Mouse (Mus musculus) neural tube, embryonic 15.5 days (tissue): Measurements from ENCODE around the gene Psmc4. TPM values are rescaled to one million over a fixed set of nuclear protein-coding genes. Genes with fewer than 3 reads are reported as not detected.

ENCODE experiments used
- ATAC-seq: fragments of 200-750 bp; cut with Nextera tagmentation; 2 replicates; pipeline ENCODE4 v1.8.0; 2017; ENCODE audit warnings: mild to moderate bottlenecking, moderate TSS enrichment, moderate library complexity; ENCODE audit not compliant: low FRiP score
- H3K27ac ChIP-seq: fragments of 300-500 bp; sonication (generic); replicated peaks from 2 replicates; pipeline ENCODE4 v1.5.1; 2015; ENCODE audit warnings: mild to moderate bottlenecking, inconsistent platforms
- H3K27me3 ChIP-seq: fragments of 300-500 bp; sonication (generic); replicated peaks from 2 replicates; pipeline ENCODE4 v1.6.1; 2015; ENCODE audit warnings: inconsistent platforms
- H3K36me3 ChIP-seq: fragments of 300-500 bp; sonication (generic); 2 replicates; pipeline ENCODE4 v1.6.1; 2015; ENCODE audit warnings: inconsistent platforms
- H3K4me1 ChIP-seq: fragments of 300-500 bp; sonication (generic); 2 replicates; pipeline ENCODE4 v1.6.1; 2015; ENCODE audit warnings: inconsistent platforms
- H3K4me2 ChIP-seq: fragments of 300-500 bp; sonication (generic); 2 replicates; pipeline ENCODE4 v1.6.1; 2015; ENCODE audit warnings: inconsistent platforms, mild to moderate bottlenecking, moderate library complexity
- H3K4me3 ChIP-seq: fragments of 300-500 bp; sonication (generic); replicated peaks from 2 replicates; pipeline ENCODE4 v1.5.1; 2015; ENCODE audit warnings: mild to moderate bottlenecking, inconsistent platforms
- H3K9ac ChIP-seq: fragments of 300-500 bp; sonication (generic); replicated peaks from 2 replicates; pipeline ENCODE4 v1.6.1; 2015; ENCODE audit warnings: mild to moderate bottlenecking, inconsistent platforms
- H3K9me3 ChIP-seq: fragments of 300-500 bp; sonication (generic); replicated peaks from 2 replicates; pipeline ENCODE4 v1.6.1; 2016; ENCODE audit warnings: inconsistent platforms
- WGBS: fragments of 180-500 bp; shearing (Covaris S2); methylation state at CpG from one replicate; pipeline ENCODE4 v1.1.7; 2015; ENCODE audit warnings: mixed read lengths; 5-methylcytosine and 5-hydroxymethylcytosine counted together
- polyA plus RNA-seq: library from polyadenylated mRNA; unstranded; fragments of >200 nt; fragmentation: Nextera tagmentation; extraction: Ambion mirVana; gene quantifications from 2 replicates; pipeline ENCODE4 v1.2.1, GENCODE M21; 2015

Gene Psmc4
- 275 and 280 TPM in 2 replicates for polyA plus RNA-seq

GRCm38 (mm10) chr7:28049476-28050409 is at the start of gene Psmc4:
Psmc4 (minus strand) TSS chr7:28050101.
- no peaks in the 10 kb centered on the region for H3K9me3 ChIP-seq
- whole genome bisulfite sequencing, result under 1% methylated on average over 52 of the region's 52 CpGs
- peak within 1 kb of the TSS; percentile 59 for H3K4me3 ChIP-seq
- ATAC-seq, result peak; percentile 98
- H3K9ac ChIP-seq, result peak within 1 kb of the TSS; percentile 72
- peak within 1 kb of the TSS; percentile 54 for H3K27ac ChIP-seq
- H3K4me1 ChIP-seq, result peaks cover 13% of the 10 kb centered on the region
- H3K27me3 ChIP-seq, result no peaks in the 10 kb centered on the region; the same call in 1 of the 2 replicates
- H3K4me2 ChIP-seq, result peak within 1 kb of the TSS; percentile 76
- H3K36me3 ChIP-seq, result peaks cover 41% of the 10 kb centered on the region

GRCm38 (mm10) chr7:28099101-28099500 is 49.2 kb upstream of the Psmc4 start:
- WGBS, result 95% methylated on average over 16 of the region's 16 CpGs

GRCm38 (mm10) chr7:28093541-28093940 is 43.6 kb upstream of the Psmc4 start:
- ATAC-seq, result no peak
- Histone ChIP-seq H3K9ac (0 out of 2 replicates have a peak overlapping the region, but pooled peaks have one; percentile 3), H3K9me3 (no peaks in the 10 kb centered on the region), H3K36me3 (no peaks in the 10 kb centered on the region), H3K4me3 (no peak overlapping the region), H3K4me1 (no peaks in the 10 kb centered on the region), H3K4me2 (no peak overlapping the region), H3K27ac (no peak overlapping the region), H3K27me3 (no peaks in the 10 kb centered on the region)
- WGBS, result 45% methylated on average over 11 of the region's 11 CpGs

More at GRCm38 (mm10) chr7:28099101-28099500, 49.2 kb upstream of the Psmc4 start:
- Histone ChIP-seq H3K36me3 (no peaks in the 10 kb centered on the region), H3K9ac (no peak overlapping the region), H3K4me2 (no peak overlapping the region), H3K27ac (no peak overlapping the region), H3K9me3 (peaks cover 5% of the 10 kb centered on the region; the same call in 1 of the 2 replicates), H3K4me3 (no peak overlapping the region), H3K27me3 (0 out of 2 replicates have a peak, but pooled peaks cover 2% of the 10 kb centered on the region), H3K4me1 (no peaks in the 10 kb centered on the region)
- no peak for ATAC-seq

- ATAC-seq, result no peak
- no peaks in the 10 kb centered on the region for H3K27me3 ChIP-seq
- no peaks in the 10 kb centered on the region for H3K36me3 ChIP-seq
- no peak overlapping the region for H3K9ac ChIP-seq
- no peak overlapping the region for H3K4me3 ChIP-seq
- H3K4me2 ChIP-seq, result no peak overlapping the region
- no peaks in the 10 kb centered on the region for H3K4me1 ChIP-seq
- H3K27ac ChIP-seq, result no peak overlapping the region
- H3K9me3 ChIP-seq, result no peaks in the 10 kb centered on the region
- 82% methylated on average over 16 of the region's 16 CpGs for WGBS
Measured at GRCm38 (mm10) chr7:28086236-28086635, 36.3 kb upstream of the Psmc4 start.

- Histone ChIP-seq H3K4me2 (no peak overlapping the region), H3K27ac (no peak overlapping the region), H3K9me3 (no peaks in the 10 kb centered on the region), H3K36me3 (no peaks in the 10 kb centered on the region), H3K4me3 (no peak overlapping the region), H3K27me3 (no peaks in the 10 kb centered on the region), H3K9ac (no peak overlapping the region), H3K4me1 (no peaks in the 10 kb centered on the region)
- no peak for ATAC-seq
- WGBS, result 61% methylated on average over 7 of the region's 7 CpGs
Measured at GRCm38 (mm10) chr7:28084215-28084614, 34.3 kb upstream of the Psmc4 start.

DNA sequence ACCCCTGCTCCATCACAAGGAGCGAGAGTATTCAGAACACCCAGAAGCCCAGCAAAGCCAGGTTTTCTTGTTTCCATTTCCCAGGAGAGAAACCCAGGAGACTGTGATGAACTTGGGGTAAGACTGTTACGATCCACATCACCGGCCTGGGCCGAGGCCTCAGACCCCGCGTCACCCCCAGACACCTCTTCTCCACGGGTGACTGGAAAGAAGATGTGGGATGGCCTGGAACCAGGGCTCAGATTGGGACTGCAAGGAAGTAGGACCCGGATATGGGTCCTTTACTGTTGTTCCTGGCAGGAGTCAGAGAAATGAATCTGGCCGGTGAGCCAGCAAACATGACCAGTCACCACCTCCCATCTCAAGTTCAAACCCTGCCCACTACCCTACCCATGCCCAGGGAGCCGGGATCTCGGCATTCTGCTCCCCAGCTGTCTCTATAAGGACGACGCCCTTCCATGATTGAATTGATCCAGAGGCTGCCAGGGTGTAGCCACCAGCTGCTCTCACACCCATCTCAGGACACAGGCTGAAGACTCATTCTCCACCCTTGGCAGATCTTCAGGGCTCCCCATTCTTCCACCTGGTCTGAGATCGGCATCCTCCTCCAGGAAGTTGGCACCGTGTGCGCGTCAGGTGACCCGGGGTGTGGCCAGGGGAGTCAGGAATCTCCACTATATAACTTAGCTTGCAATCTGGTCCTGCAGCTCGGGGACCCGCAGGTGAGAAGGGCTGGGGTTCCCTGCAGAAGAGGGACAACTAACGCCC is 20.8 kb upstream of the Psmc4 start, which contains the start of gene Fcgbp:
Gene Fcgbp, plus strand, starts transcription at position 706 of the 768 bp plus-strand sequence.
- H3K9ac ChIP-seq, result no peak within 1 kb of the TSS
- no peaks in the 10 kb centered on the region for H3K9me3 ChIP-seq
- ATAC-seq, result no peak
- H3K36me3 ChIP-seq, result no peaks in the 10 kb centered on the region
- H3K4me3 ChIP-seq, result no peak within 1 kb of the TSS
- no peaks in the 10 kb centered on the region for H3K27me3 ChIP-seq
- H3K27ac ChIP-seq, result no peak within 1 kb of the TSS
- H3K4me1 ChIP-seq, result no peaks in the 10 kb centered on the region
- 89% methylated on average over 21 of the region's 21 CpGs for WGBS
- no peak within 1 kb of the TSS for H3K4me2 ChIP-seq

GRCm38 (mm10) chr7:28069546-28070172 is 19.8 kb upstream of the Psmc4 start:
- H3K9ac ChIP-seq, result no peak overlapping the region
- WGBS, result 62% methylated on average over 3 of the region's 3 CpGs
- no peaks in the 10 kb centered on the region for H3K36me3 ChIP-seq
- no peak for ATAC-seq
- no peaks in the 10 kb centered on the region for H3K9me3 ChIP-seq
- no peak overlapping the region for H3K27ac ChIP-seq
- no peaks in the 10 kb centered on the region for H3K4me1 ChIP-seq
- H3K4me3 ChIP-seq, result no peak overlapping the region
- H3K27me3 ChIP-seq, result no peaks in the 10 kb centered on the region
- H3K4me2 ChIP-seq, result no peak overlapping the region

GRCm38 (mm10) chr7:28068661-28069060 is 18.8 kb upstream of the Psmc4 start:
- H3K9ac ChIP-seq, result no peak overlapping the region
- H3K9me3 ChIP-seq, result no peaks in the 10 kb centered on the region
- no peak for ATAC-seq
- H3K4me1 ChIP-seq, result no peaks in the 10 kb centered on the region
- H3K27me3 ChIP-seq, result no peaks in the 10 kb centered on the region
- H3K4me2 ChIP-seq, result no peak overlapping the region
- H3K27ac ChIP-seq, result no peak overlapping the region
- H3K36me3 ChIP-seq, result no peaks in the 10 kb centered on the region
- 83% methylated on average over 3 of the region's 3 CpGs for WGBS
- no peak overlapping the region for H3K4me3 ChIP-seq

- Histone ChIP-seq H3K9ac (no peak overlapping the region), H3K36me3 (no peaks in the 10 kb centered on the region), H3K9me3 (no peaks in the 10 kb centered on the region), H3K27ac (no peak overlapping the region), H3K4me3 (no peak overlapping the region), H3K27me3 (no peaks in the 10 kb centered on the region; the same call in 1 of the 2 replicates), H3K4me1 (no peaks in the 10 kb centered on the region), H3K4me2 (no peak overlapping the region)
- ATAC-seq, result no peak
- WGBS, result 91% methylated on average over 1 of the region's 1 CpGs
Measured at GRCm38 (mm10) chr7:28059972-28060371, 10.1 kb upstream of the Psmc4 start.

DNA sequence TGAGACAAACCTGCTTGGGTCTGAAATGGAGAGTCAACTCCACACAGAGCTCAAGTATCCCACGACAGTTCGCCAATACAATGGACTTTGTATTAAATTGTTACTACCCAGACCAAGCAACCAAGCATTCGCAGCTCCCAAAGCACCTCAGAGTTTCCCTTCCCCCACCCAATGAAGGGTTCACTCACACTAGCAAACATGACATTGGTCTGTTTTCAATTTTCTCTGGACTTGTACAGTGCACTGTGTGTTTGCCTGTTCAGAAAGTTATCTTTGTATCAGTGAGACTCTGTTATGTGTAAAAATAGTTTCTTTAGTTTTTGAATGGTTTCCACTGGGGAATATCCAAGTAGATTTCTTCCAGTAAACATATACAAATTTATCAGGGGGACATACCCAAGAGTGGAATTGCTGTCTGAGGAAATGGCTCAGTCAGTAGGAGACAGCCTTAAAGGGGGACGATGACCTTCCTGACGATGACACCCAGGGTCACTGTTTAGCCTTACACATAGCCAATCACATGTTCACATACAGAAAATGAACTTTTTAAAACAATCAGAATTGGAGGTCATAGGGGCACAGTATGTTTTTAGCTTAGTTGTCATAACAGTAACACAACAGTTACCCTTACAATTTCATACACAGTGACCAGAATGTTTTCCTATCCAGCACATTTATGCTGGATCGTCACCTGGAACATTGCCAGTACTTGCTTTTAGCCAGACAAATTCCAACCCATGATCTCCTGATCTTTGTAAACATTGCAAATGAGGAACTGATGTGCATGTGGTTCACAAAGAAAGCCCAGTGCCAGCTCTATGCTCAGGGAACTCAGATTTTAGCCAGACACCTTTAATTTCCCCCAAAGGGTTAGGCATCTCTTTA is 3.4 kb upstream of the Psmc4 start:
- Histone ChIP-seq H3K4me1 (peaks cover 9% of the 10 kb centered on the region), H3K9ac (no peak overlapping the region), H3K4me2 (no peak overlapping the region), H3K27me3 (no peaks in the 10 kb centered on the region; the same call in 1 of the 2 replicates), H3K4me3 (no peak overlapping the region), H3K36me3 (peaks cover 5% of the 10 kb centered on the region), H3K9me3 (no peaks in the 10 kb centered on the region), H3K27ac (no peak overlapping the region)
- no peak for ATAC-seq
- WGBS, result 91% methylated on average over 6 of the region's 6 CpGs
